Mouse (Mus musculus) cerebellum, adult 2 months (tissue): Measurements from ENCODE around the gene 2010111I01Rik.

ENCODE experiments used
- CTCF ChIP-seq: fragments of 200-500 bp; IDR thresholded peaks from 2 replicates; pipeline ENCODE4 v1.5.1; 2011; ENCODE audit warnings: low read depth, mild to moderate bottlenecking, control low read depth, low read length, moderate library complexity, borderline replicate concordance; ENCODE audit not compliant: insufficient read depth
- POLR2A ChIP-seq: fragments of 200-500 bp; IDR thresholded peaks from 2 replicates; pipeline ENCODE4 v1.6.1; 2011; ENCODE audit warnings: low read length, control low read depth, borderline replicate concordance; ENCODE audit not compliant: insufficient read depth

GRCm38 (mm10) chr13:63235551-63235950, 270.9 kb downstream of the 2010111I01Rik start:
- TF ChIP-seq POLR2A = no peak
- no peak for TF ChIP-seq CTCF
